Mouse (Mus musculus): ENCODE data around the gene Mast4.

DNA sequence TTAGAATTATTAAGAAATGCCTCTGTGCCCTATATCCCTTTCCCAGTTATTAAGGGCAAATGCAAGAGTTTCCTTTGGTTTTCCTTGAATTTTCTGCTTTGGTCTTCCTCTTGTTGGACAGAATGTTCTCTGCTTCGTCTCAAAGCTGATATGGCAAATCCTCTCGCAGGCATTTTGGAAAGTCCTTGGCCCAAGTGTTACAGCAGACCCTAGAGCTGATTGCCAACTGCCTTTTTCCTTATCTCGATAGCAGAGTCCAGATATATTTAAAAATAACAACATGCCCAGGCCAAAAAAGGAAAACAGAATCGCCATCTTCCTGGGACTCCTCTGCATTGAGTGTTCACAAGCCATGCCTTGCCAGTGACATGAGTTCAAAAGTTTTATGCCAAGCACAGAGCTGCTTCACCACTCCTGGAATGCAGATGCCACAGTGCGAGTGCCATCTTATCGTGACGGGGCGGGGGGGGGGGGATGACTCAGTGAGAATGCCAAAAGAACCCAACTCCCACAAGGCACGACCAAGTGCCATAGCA is 63.4 kb downstream of the Mast4 start:
- TF ChIP-seq CTCF (IDR thresholded peaks at IDR 0.05; ENCODE audit: low read depth): no peak
- no peak for TF ChIP-seq EP300 (IDR thresholded peaks at IDR 0.05; ENCODE audit: low read depth)

Data from liver, embryonic 14.5 days (tissue).